Mouse (Mus musculus) intestine, embryonic 15.5 days (tissue): Measurements from ENCODE around the gene Otulin. TPM values are rescaled to one million over a fixed set of nuclear protein-coding genes. Genes with fewer than 3 reads are reported as not detected.

ENCODE experiments used
- ATAC-seq: fragments of 200-750 bp; cut with Nextera tagmentation; 2 replicates; pipeline ENCODE4 v1.8.0; 2017; ENCODE audit warnings: moderate TSS enrichment, moderate library complexity
- H3K27ac ChIP-seq: fragments of 300-500 bp; sonication (generic); 2 replicates; pipeline ENCODE4 v1.5.1; 2015; ENCODE audit warnings: mild to moderate bottlenecking, inconsistent platforms
- H3K27me3 ChIP-seq: fragments of 300-500 bp; sonication (generic); replicated peaks from 2 replicates; pipeline ENCODE4 v1.6.1; 2015; ENCODE audit warnings: inconsistent platforms
- H3K36me3 ChIP-seq: fragments of 300-500 bp; sonication (generic); 2 replicates; pipeline ENCODE4 v1.6.1; 2015; ENCODE audit warnings: inconsistent platforms
- H3K4me1 ChIP-seq: fragments of 300-500 bp; sonication (generic); replicated peaks from 2 replicates; pipeline ENCODE4 v1.6.1; 2015; ENCODE audit warnings: inconsistent platforms
- H3K4me2 ChIP-seq: fragments of 300-500 bp; sonication (generic); replicated peaks from 2 replicates; pipeline ENCODE4 v1.6.1; 2015; ENCODE audit warnings: mild to moderate bottlenecking, inconsistent platforms
- H3K4me3 ChIP-seq: fragments of 300-500 bp; sonication (generic); replicated peaks from 2 replicates; pipeline ENCODE4 v1.5.1; 2015; ENCODE audit warnings: inconsistent platforms
- H3K9ac ChIP-seq: fragments of 300-500 bp; sonication (generic); 2 replicates; pipeline ENCODE4 v1.6.1; 2015; ENCODE audit warnings: inconsistent platforms
- H3K9me3 ChIP-seq: fragments of 300-500 bp; sonication (generic); 2 replicates; pipeline ENCODE4 v1.6.1; 2016; ENCODE audit warnings: inconsistent platforms
- WGBS: fragments of 180-500 bp; shearing (Covaris S2); methylation state at CpG from one replicate; pipeline ENCODE4 v1.1.7; 2015; 5-methylcytosine and 5-hydroxymethylcytosine counted together
- polyA plus RNA-seq: library from polyadenylated mRNA; unstranded; fragments of >200 nt; fragmentation: Nextera tagmentation; extraction: Ambion mirVana; gene quantifications from 2 replicates; pipeline ENCODE4 v1.2.1, GENCODE M21; 2015

Otulin gene
- polyA plus RNA-seq, 1 experiment from 2014 or later: 31.3 TPM

DNA sequence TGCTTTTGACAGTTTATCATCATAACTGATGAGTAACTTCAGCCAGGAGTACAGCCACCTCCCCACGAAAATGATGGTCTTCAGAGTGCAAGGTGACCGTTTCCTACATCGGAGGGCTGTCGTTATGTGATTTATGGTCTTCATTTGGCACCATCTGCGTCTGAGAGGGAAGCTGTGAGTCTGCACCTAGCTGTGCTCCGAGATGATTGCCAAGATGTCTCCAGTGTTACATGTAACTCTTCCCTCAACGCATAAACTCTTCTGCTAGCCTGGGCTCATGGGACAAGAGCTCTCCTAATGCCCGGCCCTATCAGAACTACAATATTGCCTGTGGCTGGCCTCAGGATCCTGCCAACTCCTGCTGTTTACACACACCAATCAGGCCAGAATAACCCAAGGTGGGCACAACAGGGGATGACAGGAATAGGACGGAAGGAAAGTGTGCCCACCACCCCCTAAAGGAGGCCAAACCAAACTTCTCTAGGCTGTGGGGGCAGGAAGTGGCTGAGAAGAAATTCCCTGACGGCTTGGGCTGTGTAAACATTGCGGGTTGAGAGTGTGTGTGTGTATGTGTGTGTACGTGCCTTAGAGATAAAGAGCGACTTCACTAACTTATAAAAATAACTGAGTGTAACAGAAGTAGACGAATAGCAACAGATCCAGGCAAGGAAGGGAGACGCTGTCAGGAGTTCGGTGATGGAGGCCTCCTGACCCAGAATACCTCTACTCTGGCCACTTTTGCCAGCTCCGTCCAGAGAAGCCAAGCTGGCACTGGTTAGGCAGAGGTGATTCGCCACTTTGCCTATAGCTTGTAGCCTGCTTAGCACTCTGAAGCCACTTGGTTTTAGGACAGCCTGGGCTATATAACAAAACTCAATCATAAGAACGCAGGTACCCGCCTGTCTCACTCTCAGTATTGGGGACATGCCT lies 126.4 kb downstream of the Otulin start:
- no peak overlapping the region for H3K4me3 ChIP-seq
- no peaks in the 10 kb centered on the region for H3K36me3 ChIP-seq
- no peak overlapping the region for H3K9ac ChIP-seq
- WGBS: 39% methylated on average over 20 of the region's 20 CpGs
- peaks cover 31% of the 10 kb centered on the region for H3K4me1 ChIP-seq
- ATAC-seq: no peak
- no peaks in the 10 kb centered on the region for H3K9me3 ChIP-seq
- H3K27ac ChIP-seq: peak overlapping the region; percentile 51
- no peaks in the 10 kb centered on the region for H3K27me3 ChIP-seq
- 0 out of 2 replicates have a peak overlapping the region, but pooled peaks have one; percentile 4 for H3K4me2 ChIP-seq

DNA sequence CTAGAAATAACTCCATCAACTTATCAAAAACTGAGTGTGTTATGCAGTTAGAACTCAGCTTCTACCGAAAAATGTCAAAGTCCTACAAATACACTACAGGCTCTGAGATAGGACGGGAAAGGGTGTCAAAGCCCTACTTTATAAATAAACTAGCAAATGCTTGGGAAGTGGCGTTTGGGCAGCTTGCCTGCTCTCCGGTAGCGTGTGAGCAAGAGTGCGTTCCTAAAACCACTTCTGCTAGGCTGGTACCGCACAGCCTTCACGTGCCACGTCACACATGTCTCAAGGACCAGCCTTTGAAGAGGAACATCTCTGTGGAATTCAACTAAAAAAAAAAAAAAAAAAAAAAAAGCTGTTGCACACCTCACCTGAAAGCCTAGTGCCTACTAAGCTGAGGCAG lies 127.3 kb downstream of the Otulin start:
- WGBS: 57% methylated on average over 9 of the region's 9 CpGs
- no peak for ATAC-seq

DNA sequence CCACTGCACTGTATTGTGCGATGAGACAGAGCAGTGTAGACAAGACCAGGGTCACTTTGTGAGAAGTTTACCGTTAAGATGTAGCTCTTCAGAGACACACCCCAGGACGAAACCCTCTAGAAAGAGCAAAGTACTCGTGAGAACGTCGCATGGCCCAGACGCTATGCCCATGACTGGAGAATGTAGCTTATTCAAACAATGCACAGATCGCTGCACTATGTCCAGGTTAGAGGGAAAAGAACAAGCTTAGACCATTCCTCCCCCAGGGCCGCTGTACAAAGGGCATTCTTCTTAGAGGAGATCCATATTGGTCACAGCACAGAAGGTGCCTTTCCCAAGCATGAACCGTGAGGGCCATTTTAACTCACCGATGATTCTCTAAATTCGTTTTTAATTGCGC lies 128.2 kb downstream of the Otulin start:
- no peak overlapping the region for H3K9ac ChIP-seq
- no peaks in the 10 kb centered on the region for H3K27me3 ChIP-seq
- H3K9me3 ChIP-seq: no peaks in the 10 kb centered on the region
- no peak overlapping the region for H3K27ac ChIP-seq
- H3K36me3 ChIP-seq: no peaks in the 10 kb centered on the region
- peaks cover 28% of the 10 kb centered on the region for H3K4me1 ChIP-seq
- H3K4me2 ChIP-seq: no peak overlapping the region
- 65% methylated on average over 13 of the region's 13 CpGs for WGBS
- H3K4me3 ChIP-seq: no peak overlapping the region
- peak; percentile 8; the same call in 1 of the 2 replicates for ATAC-seq

More for the DNA sequence above, 127.3 kb downstream of the Otulin start:
- Histone ChIP-seq H3K4me1 (peaks cover 30% of the 10 kb centered on the region), H3K36me3 (no peaks in the 10 kb centered on the region), H3K27ac (no peak overlapping the region), H3K9me3 (no peaks in the 10 kb centered on the region), H3K4me2 (no peak overlapping the region), H3K27me3 (no peaks in the 10 kb centered on the region), H3K9ac (no peak overlapping the region), H3K4me3 (no peak overlapping the region)

DNA sequence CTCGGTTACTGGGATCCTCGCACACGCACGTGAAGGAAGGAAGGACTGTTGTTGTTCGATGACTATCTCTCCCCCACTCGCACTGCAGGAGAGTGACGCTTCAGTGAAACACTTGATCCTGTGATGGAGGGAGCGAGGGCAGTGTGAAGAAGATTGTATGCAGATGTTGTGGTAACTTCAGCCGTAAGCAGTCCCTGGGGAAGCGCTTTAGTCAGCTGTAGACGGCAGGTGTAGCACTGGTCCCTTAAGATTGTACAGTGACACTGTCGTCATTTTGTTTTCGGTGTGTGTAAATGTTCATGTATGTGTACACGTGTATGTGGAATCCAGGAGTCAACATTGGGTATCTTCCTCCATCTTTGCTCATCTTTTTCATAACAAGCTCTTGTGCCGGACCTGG lies 130.1 kb downstream of the Otulin start:
- no peak overlapping the region for H3K9ac ChIP-seq
- no peaks in the 10 kb centered on the region for H3K27me3 ChIP-seq
- H3K4me1 ChIP-seq: peaks cover 22% of the 10 kb centered on the region
- ATAC-seq: no peak
- H3K36me3 ChIP-seq: no peaks in the 10 kb centered on the region
- H3K4me3 ChIP-seq: no peak overlapping the region
- WGBS: 89% methylated on average over 15 of the region's 15 CpGs
- no peak overlapping the region for H3K27ac ChIP-seq
- H3K4me2 ChIP-seq: no peak overlapping the region
- no peaks in the 10 kb centered on the region for H3K9me3 ChIP-seq

DNA sequence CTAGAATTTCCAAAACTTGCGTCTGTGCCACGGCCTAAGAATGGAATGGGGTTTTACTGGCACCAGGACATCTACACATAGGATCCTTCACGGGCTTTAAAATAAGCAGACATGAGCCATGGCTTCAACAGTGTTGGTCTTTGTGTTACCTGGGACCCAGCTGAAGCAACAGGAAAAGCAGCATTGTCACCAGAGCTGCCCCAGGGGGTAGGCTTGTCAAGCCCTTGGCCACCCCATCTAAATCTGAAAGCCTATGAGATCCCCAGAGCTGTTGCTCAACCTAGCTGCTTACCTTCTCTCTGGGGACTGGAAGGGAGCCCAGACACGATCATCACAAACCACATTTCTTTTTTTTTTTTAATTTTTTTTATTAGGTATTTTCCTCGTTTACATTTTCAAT lies 132.4 kb downstream of the Otulin start:
- WGBS: 91% methylated on average over 5 of the region's 5 CpGs
- H3K27me3 ChIP-seq: no peaks in the 10 kb centered on the region
- no peak overlapping the region for H3K4me3 ChIP-seq
- H3K4me1 ChIP-seq: 0 out of 2 replicates have a peak, but pooled peaks cover 8% of the 10 kb centered on the region
- H3K36me3 ChIP-seq: no peaks in the 10 kb centered on the region
- no peak overlapping the region for H3K9ac ChIP-seq
- no peak overlapping the region for H3K27ac ChIP-seq
- no peak overlapping the region for H3K4me2 ChIP-seq
- no peak for ATAC-seq
- no peaks in the 10 kb centered on the region for H3K9me3 ChIP-seq

DNA sequence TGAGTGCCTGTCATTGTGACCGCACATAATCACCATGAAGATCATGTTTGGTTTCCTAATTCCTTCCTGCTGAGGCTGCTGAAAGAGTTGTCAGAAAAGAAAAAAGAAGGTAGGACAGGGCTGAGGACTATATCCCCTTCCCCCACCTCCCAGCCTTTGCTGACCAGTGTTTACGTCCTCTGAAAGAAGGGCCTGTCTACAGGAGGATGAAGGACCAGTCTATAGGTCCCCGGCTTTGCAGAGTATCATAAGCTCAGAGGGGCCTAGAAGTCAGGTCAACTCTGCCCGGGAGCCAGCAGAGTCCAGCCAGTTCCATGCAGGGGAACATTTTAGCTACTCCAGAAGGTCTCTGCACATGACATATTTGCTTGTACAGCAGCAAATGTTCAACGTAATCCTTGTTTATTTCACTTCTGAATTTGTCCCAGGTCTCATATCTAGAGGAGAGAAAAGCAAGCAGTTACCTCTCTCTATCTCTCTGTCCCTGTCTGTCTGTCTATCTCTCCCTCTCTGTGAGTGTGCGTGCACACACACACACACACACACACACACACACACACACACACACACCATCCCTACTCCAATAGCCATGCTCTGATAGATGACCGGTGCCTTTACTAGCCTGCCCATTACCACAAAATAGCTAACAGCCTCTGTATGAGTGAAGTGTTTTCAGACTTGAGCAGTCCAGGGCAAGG lies 133.0 kb downstream of the Otulin start:
- Histone ChIP-seq H3K9me3 (no peaks in the 10 kb centered on the region), H3K4me2 (no peak overlapping the region), H3K36me3 (no peaks in the 10 kb centered on the region), H3K4me1 (0 out of 2 replicates have a peak, but pooled peaks cover 8% of the 10 kb centered on the region), H3K9ac (no peak overlapping the region), H3K27ac (no peak overlapping the region), H3K4me3 (no peak overlapping the region), H3K27me3 (no peaks in the 10 kb centered on the region)
- no peak for ATAC-seq
- WGBS: 73% methylated on average over 7 of the region's 7 CpGs

DNA sequence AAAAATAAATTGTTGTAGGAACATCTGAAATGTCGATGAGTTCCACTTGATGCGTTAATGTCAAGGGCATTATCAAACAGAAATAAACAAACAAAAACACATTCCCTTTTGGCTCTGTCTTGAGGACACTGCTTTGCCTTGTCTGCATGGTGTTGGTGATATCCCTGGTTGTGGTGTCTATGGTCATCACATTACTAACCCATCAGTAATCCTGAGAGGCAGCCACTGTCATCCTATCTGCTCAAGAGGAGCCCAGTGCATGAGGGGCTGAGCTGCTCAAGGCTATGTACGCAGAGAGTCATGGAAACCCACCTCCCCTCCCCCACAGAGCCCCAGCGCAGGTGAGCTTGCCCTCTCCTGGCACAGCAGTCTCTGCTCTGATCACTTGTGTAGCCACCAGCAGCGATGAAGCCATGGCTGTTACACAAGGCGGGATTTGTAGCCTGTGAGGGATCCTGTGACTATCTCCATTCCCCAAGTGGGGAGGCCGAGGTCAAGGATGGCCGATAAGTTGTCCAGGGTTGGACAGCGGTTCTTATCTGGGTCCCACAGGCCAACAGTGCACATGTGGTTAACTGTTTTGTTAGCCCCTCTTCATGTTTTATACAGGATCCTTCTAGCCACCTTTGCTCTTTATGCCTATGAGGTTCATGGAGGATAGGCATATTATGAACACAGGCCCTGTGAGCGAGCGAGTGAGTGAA lies 133.7 kb downstream of the Otulin start:
- H3K27me3 ChIP-seq: no peaks in the 10 kb centered on the region
- ATAC-seq: peak; percentile 46
- H3K27ac ChIP-seq: no peak overlapping the region
- no peaks in the 10 kb centered on the region for H3K36me3 ChIP-seq
- peaks cover 8% of the 10 kb centered on the region; the same call in 1 of the 2 replicates for H3K4me1 ChIP-seq
- H3K4me2 ChIP-seq: no peak overlapping the region
- no peak overlapping the region for H3K9ac ChIP-seq
- H3K9me3 ChIP-seq: no peaks in the 10 kb centered on the region
- no peak overlapping the region for H3K4me3 ChIP-seq
- 84% methylated on average over 11 of the region's 11 CpGs for WGBS

DNA sequence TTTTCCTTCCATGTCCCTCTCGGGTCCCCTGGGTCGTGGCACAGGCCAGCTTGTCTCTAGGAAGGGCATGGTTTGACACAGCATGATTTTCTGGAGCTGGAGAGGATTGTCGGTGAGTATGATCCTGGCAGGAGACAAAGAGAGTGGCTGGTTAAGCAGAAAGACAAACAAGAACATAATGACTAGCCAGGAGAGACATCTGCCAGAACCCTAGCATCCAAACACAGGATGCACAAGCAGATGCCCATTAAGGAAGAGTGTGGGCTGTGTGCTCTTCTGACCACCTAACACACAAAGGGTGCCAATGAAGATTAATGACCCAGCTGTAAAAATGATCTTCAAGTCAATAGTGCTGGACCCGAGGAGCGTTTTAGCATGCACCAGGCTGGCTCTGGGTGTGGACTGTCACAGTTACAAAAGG lies 134.5 kb downstream of the Otulin start:
- no peak for ATAC-seq

DNA sequence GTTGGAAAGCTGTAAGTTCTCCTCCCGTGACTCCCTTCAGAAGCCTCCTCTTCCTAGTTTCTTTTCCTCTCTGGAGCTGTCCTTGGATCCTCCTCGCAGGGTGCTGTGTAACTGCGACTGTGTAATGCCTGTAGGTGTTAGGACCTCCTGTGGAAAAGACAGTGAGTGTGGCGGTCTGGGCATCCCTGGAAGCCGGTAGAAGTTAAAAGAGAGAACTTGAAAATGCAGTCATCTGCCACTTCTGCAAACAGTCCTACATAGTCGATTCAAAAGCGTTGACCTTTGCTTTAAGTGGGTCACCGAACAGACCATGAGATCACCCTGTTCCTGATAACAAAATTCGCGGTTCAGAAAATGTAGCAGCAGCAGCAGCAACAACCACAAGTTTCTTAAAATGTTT lies 137.0 kb downstream of the Otulin start:
- no peak overlapping the region for H3K27ac ChIP-seq
- WGBS: 42% methylated on average over 10 of the region's 10 CpGs
- no peak overlapping the region for H3K9ac ChIP-seq

More for the DNA sequence above, 134.5 kb downstream of the Otulin start:
- H3K4me1 ChIP-seq: peaks cover 13% of the 10 kb centered on the region; the same call in 1 of the 2 replicates
- 45% methylated on average over 5 of the region's 5 CpGs for WGBS
- no peaks in the 10 kb centered on the region for H3K9me3 ChIP-seq
- no peak overlapping the region for H3K4me3 ChIP-seq
- H3K27me3 ChIP-seq: no peaks in the 10 kb centered on the region
- no peak overlapping the region for H3K4me2 ChIP-seq
- H3K9ac ChIP-seq: no peak overlapping the region
- H3K27ac ChIP-seq: no peak overlapping the region
- no peaks in the 10 kb centered on the region for H3K36me3 ChIP-seq

DNA sequence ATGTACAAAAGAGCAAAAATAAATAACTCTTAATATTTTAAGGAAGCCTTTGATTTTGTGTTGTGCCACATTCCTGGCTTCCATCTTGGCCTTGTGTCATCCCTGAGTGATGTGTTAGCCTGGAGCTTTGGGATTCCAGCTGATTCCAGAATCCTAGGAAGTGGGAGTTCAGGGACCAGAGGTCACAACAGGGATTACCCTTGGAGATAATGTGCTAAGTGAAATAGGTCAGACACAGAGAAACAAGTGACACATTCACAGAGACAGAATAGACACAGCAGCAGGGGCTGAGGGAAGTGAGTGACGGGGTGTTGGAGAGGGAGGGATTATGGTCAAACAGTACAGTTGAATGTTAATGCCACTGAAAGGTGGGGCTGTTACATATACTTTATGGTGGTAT lies 137.8 kb downstream of the Otulin start:
- WGBS: 89% methylated on average over 1 of the region's 1 CpGs
- no peak for ATAC-seq

More for the DNA sequence above, 137.0 kb downstream of the Otulin start:
- Histone ChIP-seq H3K4me2 (no peak overlapping the region), H3K9me3 (no peaks in the 10 kb centered on the region), H3K27me3 (no peaks in the 10 kb centered on the region), H3K36me3 (no peaks in the 10 kb centered on the region), H3K4me1 (peaks cover 28% of the 10 kb centered on the region; the same call in 1 of the 2 replicates), H3K4me3 (no peak overlapping the region)
- ATAC-seq: no peak

More for the DNA sequence above, 137.8 kb downstream of the Otulin start:
- Histone ChIP-seq H3K36me3 (no peaks in the 10 kb centered on the region), H3K9ac (no peak overlapping the region), H3K4me2 (no peak overlapping the region), H3K4me1 (peaks cover 32% of the 10 kb centered on the region), H3K4me3 (no peak overlapping the region), H3K9me3 (no peaks in the 10 kb centered on the region), H3K27ac (no peak overlapping the region), H3K27me3 (no peaks in the 10 kb centered on the region)
